Mouse (Mus musculus): ENCODE results near the gene Lpar5.

The Lpar5 gene

DNA sequence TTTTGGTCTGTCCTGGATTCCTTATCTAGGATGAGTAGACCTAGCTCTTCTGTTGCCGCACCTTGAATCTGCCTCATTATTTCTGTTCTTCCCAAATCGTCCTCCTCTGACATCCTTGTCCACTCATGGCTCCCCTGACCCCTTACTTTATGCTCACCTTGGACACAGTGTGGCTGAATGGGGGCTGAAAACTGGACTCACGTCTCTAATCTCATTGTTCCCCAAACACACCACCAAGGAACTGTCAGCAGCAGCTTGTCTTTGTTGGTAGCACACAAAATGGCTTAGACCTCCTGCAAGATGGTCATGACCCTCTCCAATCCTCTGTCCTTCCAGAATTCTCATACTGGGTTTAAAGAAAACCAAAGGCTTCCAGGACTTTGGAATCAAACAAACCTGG, 20.2 kb downstream of the Lpar5 start:
- DNase-seq (ENCODE audit: low spot score) = no peak

DNA sequence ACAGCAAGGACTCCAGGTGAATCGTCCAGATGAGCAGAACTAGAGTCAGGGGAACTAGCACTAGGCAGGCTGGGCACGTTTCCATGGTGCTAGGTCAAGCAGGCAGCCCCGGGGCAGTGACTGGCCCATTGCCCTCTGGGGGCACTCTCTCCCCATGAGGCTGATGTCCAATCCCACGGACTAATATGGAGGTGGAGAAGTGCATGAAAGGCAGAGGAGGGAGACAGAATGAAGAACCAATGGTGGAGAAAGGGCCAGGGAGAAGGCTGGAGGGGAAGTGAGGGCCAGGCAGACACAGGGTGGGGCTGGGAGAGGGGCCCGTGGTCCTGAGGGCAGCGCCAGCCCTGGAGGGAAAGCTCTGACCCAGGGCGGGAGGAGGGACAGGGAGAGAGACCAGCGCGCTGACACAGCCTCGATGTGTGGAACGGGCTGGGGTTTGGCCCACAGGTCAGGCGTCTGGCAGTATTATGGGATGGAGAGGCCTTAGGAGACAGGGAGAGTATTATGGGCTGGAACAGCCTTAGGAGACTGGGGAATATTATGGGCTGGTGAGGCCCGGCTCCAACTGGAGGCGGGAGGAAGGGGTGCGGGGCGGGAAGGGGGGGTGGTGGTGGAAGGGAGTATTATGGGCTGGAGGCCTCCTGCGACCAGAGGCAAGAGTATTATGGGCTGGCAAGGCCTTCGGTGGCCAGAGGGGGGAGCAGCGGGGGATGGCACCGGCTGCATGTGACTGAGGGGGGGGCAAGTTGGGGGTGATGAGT, 21.0 kb downstream of the Lpar5 start:
- peak; percentile 84 for DNase-seq (ENCODE audit: low spot score)

DNA sequence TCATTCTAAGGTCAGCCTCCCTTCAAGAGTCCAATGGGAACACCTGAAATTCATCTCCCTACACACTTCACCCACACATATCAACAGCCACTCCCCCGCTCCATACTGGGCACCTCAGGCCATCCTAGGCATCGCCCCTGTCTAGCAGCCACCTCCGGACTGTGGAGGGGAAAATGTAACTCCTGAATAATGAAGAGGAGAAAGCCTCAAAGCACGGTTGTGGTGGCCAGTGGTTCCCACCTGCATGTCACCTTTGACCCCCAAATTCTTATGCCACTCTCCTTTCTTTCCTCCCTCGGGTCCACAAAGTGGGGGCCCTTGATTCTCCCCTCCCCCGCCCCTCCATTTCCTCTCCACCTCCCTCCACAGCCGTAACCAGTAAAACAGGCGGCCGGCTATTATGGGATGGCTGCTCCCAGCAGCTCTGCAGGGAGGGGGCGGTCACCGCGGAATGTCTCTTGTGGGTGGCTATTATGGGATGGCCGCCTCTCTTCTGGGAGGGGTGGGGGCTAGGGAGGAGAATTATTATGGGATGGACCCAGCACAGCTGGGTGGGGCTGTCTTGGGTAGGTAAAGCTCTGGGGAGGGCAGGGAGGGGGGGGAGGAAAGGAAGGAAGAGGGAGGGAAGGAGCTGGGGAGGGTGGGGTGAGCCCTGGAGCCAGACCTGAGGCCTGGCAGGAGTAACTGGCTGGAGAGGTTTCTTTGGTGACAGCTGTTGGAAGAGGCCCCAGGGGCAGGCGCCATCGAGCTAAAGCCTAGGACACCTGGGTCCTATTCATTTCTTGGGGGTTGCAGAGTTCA, 22.0 kb downstream of the Lpar5 start:
- DNase-seq (ENCODE audit: low spot score) = peak; percentile 85

DNA sequence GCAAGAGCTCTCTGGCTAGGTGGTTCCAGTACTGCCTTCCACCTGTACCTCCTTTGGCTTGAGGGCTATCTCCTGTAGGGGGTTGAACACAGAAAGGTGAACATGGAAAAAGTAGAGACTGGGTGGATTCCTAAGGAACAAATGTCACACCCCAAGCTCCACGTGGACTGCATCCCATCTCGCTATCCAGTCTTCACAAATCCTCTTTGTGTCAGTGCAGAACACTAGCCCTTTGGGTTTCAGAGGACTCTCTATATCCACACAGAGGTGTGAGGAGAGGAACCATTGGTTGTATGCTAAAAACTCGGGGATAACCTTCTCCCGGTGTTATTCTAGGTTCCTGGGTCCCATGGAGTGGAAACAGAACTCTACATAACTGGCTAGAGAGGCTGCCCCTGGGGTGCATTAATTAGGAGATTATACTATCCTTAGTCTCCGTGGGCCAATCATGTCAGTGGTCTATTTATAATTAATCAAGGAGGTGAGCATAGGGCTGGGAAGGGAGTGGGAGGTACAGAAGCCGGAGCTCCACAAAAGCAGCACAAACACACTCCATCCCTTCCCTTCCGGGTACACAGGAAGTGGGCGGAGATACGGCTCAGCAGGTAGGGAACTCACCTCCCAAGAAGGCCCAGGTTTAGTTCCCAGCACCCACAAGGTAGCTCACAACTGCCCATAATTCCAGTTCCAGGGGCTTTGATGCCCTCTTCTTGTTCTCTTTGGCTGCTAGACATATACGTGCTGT, 22.8 kb downstream of the Lpar5 start:
- DNase-seq (ENCODE audit: low spot score) = no peak

DNA sequence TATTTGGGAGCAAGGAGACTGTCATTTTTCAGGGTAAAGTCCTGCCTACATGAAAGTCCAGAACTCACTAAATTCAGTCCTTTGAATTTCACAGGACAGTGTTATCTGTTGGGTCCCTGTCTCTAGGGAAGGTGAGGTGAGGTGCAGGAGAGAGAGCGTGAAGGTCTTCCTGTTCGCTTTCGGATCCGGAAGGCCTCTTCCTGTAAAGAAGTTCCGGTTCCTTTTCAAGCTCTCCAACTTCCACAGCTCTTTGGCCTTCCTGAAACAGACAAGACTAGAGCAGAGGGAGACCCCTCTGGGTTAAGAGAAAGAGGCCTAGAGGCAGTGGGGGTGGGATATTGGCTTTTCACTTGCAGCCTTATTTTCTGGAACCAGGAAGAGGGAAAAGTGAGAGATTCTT, 24.7 kb downstream of the Lpar5 start:
- no peak for DNase-seq (ENCODE audit: low spot score)

DNA sequence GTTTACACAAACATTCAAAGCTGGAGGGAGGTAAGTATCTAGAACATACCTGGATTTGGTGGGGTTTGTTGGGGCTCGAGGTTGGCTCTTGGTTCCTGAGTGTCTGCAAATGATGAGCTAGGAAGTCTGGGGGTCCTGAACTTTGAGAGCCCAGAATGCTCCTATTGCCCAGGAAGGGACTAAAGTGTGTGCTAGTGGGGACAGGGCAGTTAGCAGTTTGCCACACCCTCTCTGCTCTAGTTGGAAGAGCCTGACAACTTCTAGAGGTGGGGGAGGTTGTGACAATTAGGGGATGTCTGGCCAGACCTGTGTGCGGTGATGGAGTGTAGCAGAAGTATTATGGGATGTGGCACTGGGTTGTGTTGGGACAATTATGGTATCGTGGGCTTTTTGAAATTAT, 27.1 kb downstream of the Lpar5 start:
- no peak for DNase-seq (ENCODE audit: low spot score)

DNA sequence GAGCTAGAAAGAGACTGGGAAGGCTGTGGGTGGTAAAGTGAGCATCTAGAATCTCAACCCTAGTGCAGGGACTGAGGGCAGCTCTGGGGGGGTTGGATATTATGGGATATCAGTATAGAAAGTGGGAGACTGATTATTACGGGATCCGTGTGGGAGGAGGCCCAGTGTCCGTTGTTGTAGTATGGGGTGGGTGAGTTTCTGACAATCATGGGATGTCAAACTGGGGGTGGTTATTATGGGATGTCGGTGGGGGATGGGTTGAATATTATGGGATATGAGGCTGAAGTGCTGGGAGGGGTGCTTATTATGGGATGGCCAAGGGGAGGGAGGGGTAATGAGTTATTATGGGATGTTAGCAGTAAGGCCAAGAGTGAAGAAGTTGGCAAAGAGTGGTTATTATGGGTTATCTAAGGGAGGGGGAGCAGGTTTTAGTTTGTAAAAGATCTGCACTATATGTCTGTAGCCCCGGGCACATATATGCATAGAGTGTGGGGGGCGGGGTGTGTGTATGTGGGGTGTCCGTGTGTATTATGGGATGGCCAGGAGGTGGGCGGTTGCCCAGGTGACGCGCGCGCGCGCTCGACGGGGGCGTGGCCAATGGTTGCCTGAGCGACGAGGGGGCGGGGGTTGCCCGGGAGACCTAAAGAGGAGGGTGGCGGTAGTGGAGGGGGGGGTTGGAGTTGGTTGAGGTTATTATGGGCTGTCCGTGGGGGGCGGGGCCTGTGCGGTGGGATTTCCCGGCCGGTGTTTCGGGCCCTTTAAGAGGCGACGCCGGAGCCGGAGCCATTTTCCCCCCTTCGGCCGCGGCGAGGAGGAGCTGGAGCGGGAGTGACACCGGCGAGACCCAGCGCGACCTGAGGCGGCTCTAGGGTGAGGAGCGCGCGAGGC, 27.9 kb downstream of the Lpar5 start, which contains the start of gene Chd4:
Gene Chd4 (plus strand): TSS at position 591 of the 888 bp plus-strand sequence.
- peak; percentile 90 for DNase-seq (ENCODE audit: low spot score)

DNA sequence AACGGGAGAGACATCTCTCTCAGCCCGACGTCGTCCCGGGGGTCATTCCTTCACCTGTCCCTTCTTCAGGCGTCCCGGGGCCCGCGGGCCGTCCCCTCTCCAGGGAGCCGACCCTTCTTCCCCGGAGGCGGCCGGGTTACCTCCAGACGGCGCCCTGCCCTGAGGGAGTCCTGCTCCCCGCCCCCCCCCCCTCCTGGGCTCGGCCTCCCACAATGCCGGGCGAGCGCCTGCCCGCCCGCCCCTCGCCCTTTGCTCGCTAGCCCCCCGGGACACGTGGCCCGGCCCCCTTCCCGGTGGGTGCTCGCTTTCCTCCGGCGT, 28.5 kb downstream of the Lpar5 start:
- DNase-seq (ENCODE audit: low spot score) = no peak

DNA sequence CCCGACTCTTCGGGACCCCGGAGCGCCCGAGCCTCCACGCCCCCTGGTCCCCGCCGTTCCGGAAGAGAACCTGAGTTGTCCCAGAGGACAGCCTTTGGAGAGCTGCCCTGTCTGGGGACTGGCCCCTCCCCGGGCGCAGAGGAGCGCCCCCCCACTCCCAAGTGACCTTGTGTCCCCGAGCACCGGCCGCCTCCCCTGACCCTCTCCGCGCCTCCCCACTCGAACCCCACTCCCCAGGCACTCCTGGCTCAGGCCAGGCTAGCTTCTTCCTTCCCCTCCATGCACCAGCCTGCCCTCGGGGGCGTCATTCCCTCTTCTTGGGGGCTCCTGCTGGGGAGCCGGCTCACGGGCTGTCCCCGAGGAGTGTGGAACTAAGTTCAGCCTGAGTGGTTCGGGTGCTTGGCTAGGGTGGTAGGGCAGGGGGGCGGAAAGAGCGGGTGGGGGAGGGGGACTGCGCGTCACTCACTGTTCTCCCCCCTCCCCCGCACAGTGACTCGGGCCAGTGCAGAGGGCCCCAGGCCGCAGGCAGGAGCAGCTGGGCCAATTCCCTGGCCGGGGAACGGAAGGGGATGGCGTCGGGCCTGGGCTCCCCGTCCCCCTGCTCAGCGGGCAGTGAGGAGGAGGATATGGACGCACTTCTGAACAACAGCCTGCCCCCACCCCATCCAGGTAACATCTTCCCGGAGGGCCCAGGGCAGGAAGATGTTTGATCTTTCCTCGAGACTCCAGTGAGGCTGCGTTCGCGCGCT, 29.1 kb downstream of the Lpar5 start:
- DNase-seq (ENCODE audit: low spot score) = peak; percentile 54

DNA sequence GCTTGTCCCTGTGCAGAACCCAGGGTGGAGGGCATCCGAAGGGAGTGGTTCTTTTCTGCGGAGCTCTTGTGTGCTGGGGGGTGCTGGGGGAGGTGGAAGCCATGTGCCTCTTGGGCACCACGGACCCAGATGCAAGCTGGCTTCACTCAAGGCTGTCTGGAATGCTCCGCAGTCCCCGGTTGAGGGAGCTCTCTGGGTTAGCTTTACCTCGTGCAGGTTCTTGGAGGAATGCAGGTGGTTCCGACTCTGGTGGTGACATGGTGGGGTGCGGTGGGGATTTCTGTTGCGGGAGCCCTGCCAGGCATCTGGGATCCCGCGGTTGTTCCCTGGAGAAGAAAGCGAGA, 29.6 kb downstream of the Lpar5 start:
- DNase-seq (ENCODE audit: low spot score) = no peak

DNA sequence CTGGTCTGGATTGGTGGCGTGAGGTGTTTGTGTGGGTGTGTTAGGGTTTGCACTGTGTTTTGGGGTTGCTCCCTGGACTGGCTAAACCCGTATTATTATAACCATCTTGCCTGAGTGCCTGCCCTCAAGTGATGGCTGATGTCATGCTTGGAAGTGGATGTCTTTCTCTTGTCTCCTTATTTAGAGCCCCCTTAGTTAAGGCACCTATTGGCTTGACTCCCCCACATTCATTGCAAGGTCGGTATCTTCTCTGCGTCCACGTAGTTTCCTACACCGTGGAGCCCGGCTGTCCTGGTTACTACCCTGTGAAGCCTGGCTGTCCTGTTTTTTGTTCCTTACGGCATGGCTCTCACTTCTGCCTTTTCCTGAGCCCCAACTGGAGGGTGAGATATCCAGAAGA, 30.2 kb downstream of the Lpar5 start:
- DNase-seq (ENCODE audit: low spot score) = no peak

DNA sequence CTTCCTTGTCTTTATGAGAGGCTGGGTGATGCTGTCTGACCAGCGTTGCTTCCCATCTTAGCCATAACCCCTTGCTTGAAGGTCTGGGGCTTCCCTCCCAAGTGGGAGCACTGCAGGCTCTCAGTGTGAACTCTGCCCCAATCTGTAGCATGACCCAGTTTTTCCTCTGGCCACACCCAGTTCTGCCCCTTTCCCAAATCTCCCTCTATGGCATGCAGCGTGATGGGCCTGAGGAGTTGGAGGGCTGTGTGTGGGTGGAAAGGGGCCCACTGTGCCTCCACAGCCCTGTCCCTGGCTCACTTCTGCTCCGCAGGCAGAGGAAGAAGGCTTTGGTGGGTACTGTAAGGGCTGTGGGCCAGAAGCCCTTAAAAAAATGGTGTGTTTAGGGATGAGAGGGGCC, 30.8 kb downstream of the Lpar5 start:
- no peak for DNase-seq (ENCODE audit: low spot score)

DNA sequence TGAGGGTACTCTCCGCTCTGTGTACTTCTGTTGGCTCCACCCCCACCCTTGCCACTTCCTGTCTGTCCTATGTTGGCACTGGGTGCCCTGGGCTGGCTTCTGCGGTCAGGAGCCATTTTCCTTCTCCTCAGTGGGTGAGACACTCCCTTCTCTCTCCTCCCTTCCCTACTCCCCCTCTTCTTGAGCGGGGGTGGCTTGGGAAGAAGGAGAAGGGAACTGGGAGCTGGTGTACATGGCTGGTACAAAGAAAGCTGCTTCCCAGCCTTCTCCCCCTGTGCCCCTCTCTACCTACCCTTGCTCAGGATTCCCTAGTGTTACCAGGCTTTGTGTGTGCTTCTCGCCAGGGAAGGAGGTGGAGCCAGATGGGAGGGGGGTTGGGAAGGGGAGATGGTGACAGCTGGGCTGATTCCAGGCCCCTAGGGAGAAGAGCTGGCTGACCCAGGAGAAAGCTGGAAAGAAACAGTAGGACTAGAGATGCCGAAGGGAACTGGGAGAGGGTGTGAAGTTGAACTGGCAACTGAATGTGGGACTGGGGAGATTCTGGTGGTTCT, 31.8 kb downstream of the Lpar5 start:
- peak; percentile 36 for DNase-seq (ENCODE audit: low spot score)

DNA sequence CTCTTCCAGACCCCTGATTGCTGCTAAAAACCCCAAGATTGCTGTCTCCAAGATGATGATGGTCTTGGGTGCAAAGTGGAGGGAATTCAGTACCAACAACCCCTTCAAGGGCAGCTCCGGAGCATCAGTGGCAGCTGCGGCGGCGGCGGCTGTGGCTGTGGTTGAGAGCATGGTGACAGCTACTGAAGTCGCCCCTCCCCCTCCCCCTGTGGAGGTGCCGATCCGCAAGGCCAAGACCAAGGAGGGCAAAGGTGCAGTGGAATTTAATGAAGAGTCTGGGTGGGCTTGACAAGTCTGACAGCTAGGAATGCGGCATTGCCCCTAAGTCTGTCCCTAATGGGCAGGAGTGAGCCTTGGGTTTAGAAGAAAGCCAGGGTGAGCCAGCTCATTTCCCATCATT, 33.7 kb downstream of the Lpar5 start:
- no peak for DNase-seq (ENCODE audit: low spot score)

DNA sequence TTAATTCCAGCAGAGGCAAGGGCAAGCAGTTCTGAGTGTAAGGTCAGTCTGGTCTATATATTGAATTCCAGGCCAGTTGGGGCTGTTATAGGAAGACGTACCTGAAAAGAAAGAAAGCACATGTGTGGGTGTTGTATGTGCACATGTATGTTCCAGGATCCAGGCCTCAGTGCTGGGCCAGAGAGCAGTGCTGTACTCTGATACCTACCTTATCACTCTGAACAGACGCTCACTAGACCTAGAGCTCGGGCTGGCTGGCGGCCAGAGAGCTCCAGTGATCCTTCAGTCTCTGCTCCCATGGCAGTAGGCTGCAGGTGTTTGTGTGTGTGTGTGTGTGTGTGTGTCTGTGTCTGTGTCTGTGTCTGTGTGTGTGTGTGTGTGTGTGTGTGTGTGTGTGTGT, 36.5 kb downstream of the Lpar5 start:
- DNase-seq (ENCODE audit: low spot score) = no peak

DNA sequence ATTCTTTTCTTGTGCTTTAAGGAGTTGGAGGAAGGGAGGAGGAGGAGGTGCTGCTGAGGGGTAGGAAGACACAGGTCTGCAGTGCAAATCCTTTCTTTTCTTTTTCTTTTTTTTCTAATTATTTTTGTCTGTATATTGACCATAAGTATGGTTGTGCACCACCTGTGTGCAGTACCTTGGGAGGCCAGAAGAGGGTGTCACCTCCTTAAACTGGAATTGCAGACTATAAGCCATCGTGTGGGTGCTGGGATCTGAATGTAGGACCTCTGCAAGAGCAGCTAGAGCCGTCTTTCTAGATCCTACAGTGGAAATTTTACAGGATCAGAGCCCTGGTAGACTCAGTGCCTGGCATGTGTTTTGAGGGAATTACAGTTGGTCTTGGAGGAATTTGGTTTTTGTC, 40.0 kb downstream of the Lpar5 start:
- no peak for DNase-seq (ENCODE audit: low spot score)

DNA sequence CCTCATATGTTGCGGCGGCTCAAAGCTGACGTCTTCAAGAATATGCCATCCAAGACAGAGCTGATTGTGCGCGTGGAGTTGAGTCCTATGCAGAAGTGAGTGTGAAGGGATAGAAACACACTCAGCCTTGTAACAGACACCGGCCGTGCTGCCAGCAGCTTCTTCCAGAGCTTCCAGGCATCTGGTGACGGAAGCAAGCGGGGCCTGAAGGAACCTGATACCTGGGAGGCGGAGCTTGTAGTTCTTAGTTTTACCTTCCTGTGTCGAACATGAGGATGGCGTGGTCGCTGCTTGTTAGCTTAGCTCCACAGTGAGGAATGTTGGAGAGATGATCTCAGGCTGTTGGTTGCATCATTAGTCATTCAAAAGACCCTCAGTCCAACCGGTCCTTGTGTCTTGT, 41.7 kb downstream of the Lpar5 start:
- no peak for DNase-seq (ENCODE audit: low spot score)

DNA sequence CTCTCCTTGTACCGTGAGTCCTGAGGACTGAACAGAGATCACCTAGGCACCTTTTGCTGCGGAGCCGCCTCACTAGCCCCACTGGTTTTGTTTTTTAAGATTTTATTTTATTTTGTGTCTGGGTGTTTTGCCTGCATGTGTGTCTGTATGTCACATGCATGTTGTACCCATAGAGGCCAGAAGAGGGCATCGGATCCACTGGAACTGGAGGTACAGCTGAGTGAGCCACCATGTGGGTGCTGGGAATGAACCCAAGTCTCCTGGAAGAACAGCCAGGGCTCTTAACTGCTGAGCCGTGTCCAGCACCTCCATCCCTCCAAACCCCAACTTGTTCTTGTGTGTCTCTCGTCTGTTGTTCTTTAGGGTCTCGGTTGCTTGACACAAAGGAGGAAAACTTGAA, 43.2 kb downstream of the Lpar5 start:
- no peak for DNase-seq (ENCODE audit: low spot score)

DNA sequence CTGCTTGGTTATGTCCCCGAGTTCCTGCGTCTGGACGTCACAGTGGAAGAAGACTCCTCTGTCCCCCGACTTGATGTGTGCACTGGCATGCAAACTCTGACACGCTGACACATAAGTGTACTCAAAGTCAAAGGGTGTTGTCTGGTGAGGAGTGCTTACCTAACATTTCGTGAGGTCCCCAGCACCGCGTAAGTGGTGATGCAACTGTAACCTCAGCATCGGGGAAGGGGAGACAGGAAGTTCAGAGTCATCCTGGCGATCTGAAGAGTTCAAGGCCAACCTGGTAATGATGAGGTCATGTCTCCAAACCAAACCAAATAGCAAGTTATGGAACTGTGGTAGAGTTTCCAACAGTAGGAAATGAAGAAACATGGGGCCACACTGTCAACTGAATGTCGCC, 44.8 kb downstream of the Lpar5 start:
- no peak for DNase-seq (ENCODE audit: low spot score)

DNA sequence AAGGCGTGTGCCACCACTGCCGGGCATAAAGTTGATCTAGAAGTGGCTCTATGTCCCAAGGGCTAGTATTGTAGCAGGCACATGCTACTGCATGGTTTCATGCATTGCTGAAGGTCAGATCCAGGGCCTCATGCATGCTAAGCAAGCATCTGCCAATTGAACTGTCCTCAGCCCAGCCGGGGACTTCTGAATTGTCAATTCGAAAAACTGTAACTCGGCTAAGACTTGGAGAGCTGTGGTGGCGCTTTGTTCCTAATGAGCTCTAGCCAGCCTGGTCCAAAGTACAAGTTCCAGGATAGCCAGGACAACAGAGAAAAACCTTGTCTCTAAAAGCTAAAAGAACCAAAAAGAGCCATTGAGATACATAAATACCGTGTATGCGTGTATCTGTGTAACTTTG, 51.7 kb downstream of the Lpar5 start:
- DNase-seq (ENCODE audit: low spot score) = no peak

DNA sequence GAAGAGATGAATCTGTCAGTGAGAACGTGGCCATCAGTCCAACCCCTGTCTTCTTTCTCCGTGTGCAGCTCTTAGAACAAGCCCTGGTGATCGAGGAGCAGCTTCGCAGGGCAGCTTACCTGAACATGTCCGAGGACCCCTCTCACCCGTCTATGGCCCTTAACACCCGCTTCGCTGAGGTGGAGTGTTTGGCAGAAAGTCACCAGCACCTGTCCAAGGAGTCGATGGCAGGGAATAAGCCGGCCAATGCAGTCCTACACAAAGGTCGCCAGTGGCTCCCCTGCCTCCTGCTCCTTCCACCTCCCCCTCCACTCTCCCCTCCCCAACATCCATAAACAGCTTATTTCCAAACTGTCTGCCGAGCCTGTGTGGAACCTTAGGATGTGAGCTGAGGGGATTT, 61.0 kb downstream of the Lpar5 start:
- DNase-seq (ENCODE audit: low spot score) = no peak
